Mouse (Mus musculus) 3T3-L1 (cell line): Measurements from ENCODE around the gene Taf3.

ENCODE experiments used
- DNase-seq: peaks from one replicate; pipeline ENCODE4 v3.0.0-alpha.2; 2015; ENCODE audit warnings: low read depth, low spot score

Taf3 gene

GRCm38 (mm10) chr2:9876621-9877325 is 171.6 kb downstream of the Taf3 start:
- DNase-seq, result no peak

- no peak for DNase-seq
Observed at GRCm38 (mm10) chr2:9875676-9876357, 172.6 kb downstream of the Taf3 start.

- no peak for DNase-seq
Observed at GRCm38 (mm10) chr2:9875220-9875619, 173.2 kb downstream of the Taf3 start.

- DNase-seq, result no peak
Observed at GRCm38 (mm10) chr2:9874467-9875219, 173.8 kb downstream of the Taf3 start.

- no peak for DNase-seq
Observed at GRCm38 (mm10) chr2:9873757-9874156, 174.6 kb downstream of the Taf3 start.

- no peak for DNase-seq
Observed at GRCm38 (mm10) chr2:9872682-9873081, 175.7 kb downstream of the Taf3 start.

- no peak for DNase-seq
Observed at GRCm38 (mm10) chr2:9871798-9872197, 176.6 kb downstream of the Taf3 start.

GRCm38 (mm10) chr2:9871141-9871716 is 177.2 kb downstream of the Taf3 start:
- no peak for DNase-seq

- DNase-seq, result peak; percentile 28
Observed at GRCm38 (mm10) chr2:9867092-9867825, 181.1 kb downstream of the Taf3 start.
